Mouse (Mus musculus): ENCODE data around the gene Phf23.
A peak's percentile ranks its signal among the peaks of the same experiment; 100 is the strongest.

- TF ChIP-seq CTCF (IDR thresholded peaks at IDR 0.05; ENCODE audit: low read depth, low read length) (no peak), POLR2A (IDR thresholded peaks at IDR 0.05; ENCODE audit: borderline replicate concordance, low read depth, low read length) (0 out of 2 replicates have a peak, but pooled peaks have one; percentile 42)
These were observed at the start of gene Phf23 for GRCm38 (mm10) chr11:69995391-69995960.

Measured in bone marrow macrophage, adult 2 months (primary cell).